Mouse (Mus musculus) midbrain, embryonic 14.5 days (tissue): ENCODE measurements at regions not wholly inside any gene's neighbourhood (a gene's known extent, or its start where the extent isn't known, plus 50 kb on each side); places are given as distances from the start of the nearest gene placed in this dataset.

ENCODE experiments used
- ATAC-seq: fragments of 200-750 bp; cut with Nextera tagmentation; 2 replicates; pipeline ENCODE4 v1.8.0; 2017; ENCODE audit warnings: moderate number of reproducible peaks, moderate library complexity; ENCODE audit not compliant: low FRiP score, low TSS enrichment
- DNase-seq: peaks from one replicate; pipeline ENCODE4 v3.0.0-alpha.2; 2015
- H3K27ac ChIP-seq: fragments of 300-500 bp; sonication (generic); replicated peaks from 2 replicates; pipeline ENCODE4 v1.5.1; 2014; ENCODE audit warnings: mild to moderate bottlenecking, low read depth, low read length, moderate library complexity
- H3K27me3 ChIP-seq: fragments of 300-500 bp; sonication (generic); 2 replicates; pipeline ENCODE4 v1.6.1; 2014; ENCODE audit warnings: low read length, control low read depth, mixed read lengths; ENCODE audit not compliant: control insufficient read depth, insufficient read depth
- H3K36me3 ChIP-seq: fragments of 300-500 bp; sonication (generic); 2 replicates; pipeline ENCODE4 v1.6.1; 2014; ENCODE audit warnings: low read length, control low read depth; ENCODE audit not compliant: control insufficient read depth, insufficient read depth
- H3K4me1 ChIP-seq: fragments of 300-500 bp; sonication (generic); 2 replicates; pipeline ENCODE4 v1.6.1; 2014; ENCODE audit warnings: mild to moderate bottlenecking, antibody characterized with exemption, low read length, control low read depth; ENCODE audit not compliant: control insufficient read depth, insufficient read depth
- H3K4me2 ChIP-seq: fragments of 300-500 bp; sonication (generic); 2 replicates; pipeline ENCODE4 v1.6.1; 2014; ENCODE audit warnings: mild to moderate bottlenecking, low read length, moderate library complexity
- H3K4me3 ChIP-seq: fragments of 300-500 bp; sonication (generic); replicated peaks from 2 replicates; pipeline ENCODE4 v1.5.1; 2014; ENCODE audit warnings: low read depth, low read length
- H3K9ac ChIP-seq: fragments of 300-500 bp; sonication (generic); replicated peaks from 2 replicates; pipeline ENCODE4 v1.6.1; 2014; ENCODE audit warnings: mild to moderate bottlenecking, low read length, moderate library complexity
- H3K9me3 ChIP-seq: fragments of 300-500 bp; sonication (generic); 2 replicates; pipeline ENCODE4 v1.6.1; 2016; ENCODE audit warnings: low read length, control low read depth, mixed read lengths; ENCODE audit not compliant: control insufficient read depth
- WGBS: fragments of 180-500 bp; shearing (Covaris S2); extraction: QIAGEN DNeasy Blood & Tissue Kit; methylation state at CpG from one replicate; pipeline ENCODE4 v1.1.7; 2014; 5-methylcytosine and 5-hydroxymethylcytosine counted together

GRCm38 (mm10) chr2:178631966-178632365, 201.6 kb downstream of the Cdh26 start:
- no peak overlapping the region for H3K4me2 ChIP-seq
- H3K9me3 ChIP-seq: no peaks in the 10 kb centered on the region
- H3K9ac ChIP-seq: no peak overlapping the region
- no peaks in the 10 kb centered on the region for H3K36me3 ChIP-seq
- H3K27ac ChIP-seq: no peak overlapping the region
- no peaks in the 10 kb centered on the region for H3K27me3 ChIP-seq
- DNase-seq: peak; percentile 45
- peaks cover 9% of the 10 kb centered on the region; the same call in 1 of the 2 replicates for H3K4me1 ChIP-seq
- no peak overlapping the region for H3K4me3 ChIP-seq
- ATAC-seq: no peak
- 72% methylated on average over 12 of the region's 12 CpGs for WGBS

GRCm38 (mm10) chr2:178632831-178633585, 202.7 kb downstream of the Cdh26 start:
- 86% methylated on average over 13 of the region's 13 CpGs for WGBS
- Histone ChIP-seq H3K4me2 (no peak overlapping the region), H3K27ac (no peak overlapping the region), H3K9me3 (no peaks in the 10 kb centered on the region), H3K9ac (no peak overlapping the region), H3K4me1 (peaks cover 4% of the 10 kb centered on the region; the same call in 1 of the 2 replicates), H3K4me3 (no peak overlapping the region), H3K36me3 (no peaks in the 10 kb centered on the region), H3K27me3 (no peaks in the 10 kb centered on the region)
- no peak for DNase-seq
- ATAC-seq: no peak

- DNase-seq (peak; percentile 34), ATAC-seq (no peak)
- Histone ChIP-seq H3K4me2 (no peak overlapping the region), H3K27ac (no peak overlapping the region), H3K4me3 (no peak overlapping the region), H3K27me3 (no peaks in the 10 kb centered on the region), H3K36me3 (no peaks in the 10 kb centered on the region), H3K4me1 (no peaks in the 10 kb centered on the region), H3K9ac (no peak overlapping the region), H3K9me3 (no peaks in the 10 kb centered on the region)
- WGBS: 60% methylated on average over 10 of the region's 10 CpGs
These were observed 203.8 kb downstream of the Cdh26 start for GRCm38 (mm10) chr2:178634116-178634515.

- Histone ChIP-seq H3K9ac (no peak overlapping the region), H3K36me3 (no peaks in the 10 kb centered on the region), H3K4me3 (no peak overlapping the region), H3K27ac (no peak overlapping the region), H3K9me3 (no peaks in the 10 kb centered on the region), H3K4me1 (no peaks in the 10 kb centered on the region), H3K4me2 (no peak overlapping the region), H3K27me3 (no peaks in the 10 kb centered on the region)
- 43% methylated on average over 4 of the region's 4 CpGs for WGBS
- DNase-seq (peak; percentile 56), ATAC-seq (no peak; the same call in 1 of the 2 replicates)
These were observed 205.4 kb downstream of the Cdh26 start for GRCm38 (mm10) chr2:178635685-178636084.

- DNase-seq (no peak), ATAC-seq (no peak)
- Histone ChIP-seq H3K4me3 (no peak overlapping the region), H3K4me1 (no peaks in the 10 kb centered on the region), H3K9me3 (no peaks in the 10 kb centered on the region), H3K27me3 (no peaks in the 10 kb centered on the region), H3K27ac (no peak overlapping the region), H3K36me3 (no peaks in the 10 kb centered on the region), H3K4me2 (no peak overlapping the region), H3K9ac (no peak overlapping the region)
- 93% methylated on average over 9 of the region's 9 CpGs for WGBS
These were observed 206.6 kb downstream of the Cdh26 start for GRCm38 (mm10) chr2:178636901-178637300.

GRCm38 (mm10) chr2:178642137-178643052, 212.1 kb downstream of the Cdh26 start:
- Histone ChIP-seq H3K27me3 (no peaks in the 10 kb centered on the region), H3K4me2 (no peak overlapping the region), H3K36me3 (no peaks in the 10 kb centered on the region), H3K9me3 (no peaks in the 10 kb centered on the region), H3K4me1 (no peaks in the 10 kb centered on the region), H3K4me3 (no peak overlapping the region), H3K9ac (no peak overlapping the region), H3K27ac (no peak overlapping the region)
- no peak for ATAC-seq
- DNase-seq: peak; percentile 35
- WGBS: 37% methylated on average over 16 of the region's 16 CpGs

- no peaks in the 10 kb centered on the region for H3K36me3 ChIP-seq
- no peaks in the 10 kb centered on the region for H3K9me3 ChIP-seq
- ATAC-seq (no peak), DNase-seq (no peak)
- H3K9ac ChIP-seq: no peak overlapping the region
- no peaks in the 10 kb centered on the region for H3K4me1 ChIP-seq
- no peak overlapping the region for H3K4me3 ChIP-seq
- no peak overlapping the region for H3K27ac ChIP-seq
- 64% methylated on average over 11 of the region's 11 CpGs for WGBS
- no peak overlapping the region for H3K4me2 ChIP-seq
- no peaks in the 10 kb centered on the region for H3K27me3 ChIP-seq
These were observed 212.7 kb downstream of the Cdh26 start for GRCm38 (mm10) chr2:178643053-178643402.

GRCm38 (mm10) chr2:178643841-178644240, 213.5 kb downstream of the Cdh26 start:
- no peaks in the 10 kb centered on the region for H3K4me1 ChIP-seq
- no peaks in the 10 kb centered on the region for H3K9me3 ChIP-seq
- 68% methylated on average over 4 of the region's 4 CpGs for WGBS
- H3K27me3 ChIP-seq: no peaks in the 10 kb centered on the region
- no peak overlapping the region for H3K27ac ChIP-seq
- H3K4me2 ChIP-seq: no peak overlapping the region
- no peak overlapping the region for H3K4me3 ChIP-seq
- DNase-seq: no peak
- no peak for ATAC-seq
- no peaks in the 10 kb centered on the region for H3K36me3 ChIP-seq
- H3K9ac ChIP-seq: no peak overlapping the region
